Mouse (Mus musculus): ENCODE measurements around the gene Grn.

GRCm38 (mm10) chr11:102398007-102398825 is 31.9 kb upstream of the Grn start:
- TF ChIP-seq HCFC1 (IDR thresholded peaks at IDR 0.05; ENCODE audit: borderline replicate concordance, insufficient read depth, low read length) (no peak), ZC3H11A (IDR thresholded peaks at IDR 0.05; ENCODE audit: borderline replicate concordance, low read depth, low read length) (no peak), CHD2 (IDR thresholded peaks at IDR 0.05; ENCODE audit: low read depth, low read length) (no peak), ZNF384 (IDR thresholded peaks at IDR 0.05; ENCODE audit: low read depth, low read length) (no peak), MAFK (IDR thresholded peaks at IDR 0.05; ENCODE audit: insufficient read depth, low read depth, low read length) (no peak)
